Mouse (Mus musculus) liver, adult (tissue): ENCODE results near the gene Nlrc5.
A peak's percentile ranks its signal among the peaks of the same experiment; 100 is the strongest.

Experiments used
- GATA4 ChIP-seq: IDR thresholded peaks from 2 replicates; pipeline ENCODE4 v1.6.1; 2014; ENCODE audit warnings: mild to moderate bottlenecking, low read length; ENCODE audit not compliant: insufficient replicate concordance

Gene Nlrc5

GRCm38 (mm10) chr8:94433981-94434466, at the start of gene Nlrc5:
Gene Nlrc5, plus strand, starts transcription at chr8:94434356.
- TF ChIP-seq GATA4: no peak; the same call in 1 of the 2 replicates

- no peak for TF ChIP-seq GATA4
Measured at GRCm38 (mm10) chr8:94385506-94386213, 48.5 kb upstream of the Nlrc5 start.

- TF ChIP-seq GATA4: peak; percentile 92; the same call in 1 of the 2 replicates
Measured at GRCm38 (mm10) chr8:94386214-94387026, 47.7 kb upstream of the Nlrc5 start, which contains the start of gene Herpud1. Gene Herpud1, plus strand, starts transcription at chr8:94386438.

DNA sequence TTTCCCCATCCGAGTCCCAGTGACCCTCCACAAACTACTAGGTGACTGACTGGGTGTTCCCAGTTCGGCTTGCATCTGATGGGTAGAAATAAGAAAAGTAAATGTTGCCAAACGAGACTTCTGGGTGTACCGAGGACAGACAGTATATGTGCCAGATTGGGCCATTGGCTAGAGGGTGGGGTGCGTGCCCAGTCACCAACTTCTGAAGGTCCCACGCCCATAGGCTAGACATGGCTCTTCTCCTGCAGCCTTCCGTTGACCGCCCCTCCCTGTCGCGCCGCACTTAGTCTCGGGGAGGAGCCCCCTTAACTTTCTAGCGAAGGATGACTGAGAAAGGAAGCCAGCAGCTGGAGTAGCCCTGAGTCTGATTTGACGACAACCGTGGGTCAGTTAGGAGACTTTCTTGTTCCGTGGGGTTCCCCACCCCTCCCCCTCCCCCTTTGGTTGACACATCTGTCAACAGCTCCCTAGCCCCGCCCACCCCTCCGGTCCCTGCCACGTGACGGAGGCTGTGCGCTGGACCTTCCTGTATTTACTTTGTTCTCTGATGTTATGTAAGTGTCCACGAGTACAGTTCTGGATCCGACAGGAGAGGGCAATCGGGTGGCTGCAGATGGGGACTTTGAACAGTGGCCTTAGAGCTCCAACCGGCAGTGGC, 47.0 kb upstream of the Nlrc5 start:
- TF ChIP-seq GATA4: peak; percentile 45; the same call in 1 of the 2 replicates

DNA sequence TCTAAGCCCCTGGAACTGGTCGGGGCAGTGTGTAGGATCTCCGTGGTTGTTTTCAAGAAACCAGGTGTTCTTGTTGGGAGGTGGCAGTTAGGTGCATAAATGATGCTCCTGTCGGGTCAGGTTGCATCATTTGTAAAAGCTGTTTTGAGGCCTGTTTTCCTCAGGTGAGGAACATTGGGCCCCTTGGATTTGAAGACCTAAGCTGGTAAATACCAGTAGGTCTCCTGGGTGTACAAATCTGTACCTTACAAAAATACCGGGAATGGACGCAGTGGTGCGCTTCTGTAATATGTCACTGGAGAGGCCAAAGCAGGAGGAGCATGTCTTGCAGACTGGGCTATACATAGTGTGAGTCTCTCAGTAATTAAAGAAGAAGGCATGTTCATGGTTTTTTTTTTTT, 46.4 kb upstream of the Nlrc5 start:
- no peak for TF ChIP-seq GATA4

GRCm38 (mm10) chr8:94389531-94389930, 44.6 kb upstream of the Nlrc5 start:
- TF ChIP-seq GATA4: no peak

DNA sequence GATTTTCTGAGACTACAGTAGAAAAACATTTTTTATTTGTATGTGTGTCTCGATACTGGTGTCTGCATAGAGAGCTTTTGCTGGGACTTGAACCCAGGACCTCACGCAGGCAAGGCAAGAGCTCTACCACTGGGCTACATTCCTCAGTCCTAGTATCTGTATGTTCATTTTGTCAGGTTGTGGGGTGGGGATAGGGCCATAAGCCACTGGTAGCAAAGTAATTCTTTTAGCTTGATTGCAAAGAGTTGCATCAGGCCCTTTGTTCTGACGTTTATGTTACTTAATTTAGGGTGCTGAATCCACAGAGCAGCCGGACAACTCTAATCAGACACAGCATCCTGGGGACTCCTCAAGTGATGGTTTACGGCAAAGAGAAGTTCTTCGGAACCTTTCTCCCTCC, 43.7 kb upstream of the Nlrc5 start:
- TF ChIP-seq GATA4: no peak

DNA sequence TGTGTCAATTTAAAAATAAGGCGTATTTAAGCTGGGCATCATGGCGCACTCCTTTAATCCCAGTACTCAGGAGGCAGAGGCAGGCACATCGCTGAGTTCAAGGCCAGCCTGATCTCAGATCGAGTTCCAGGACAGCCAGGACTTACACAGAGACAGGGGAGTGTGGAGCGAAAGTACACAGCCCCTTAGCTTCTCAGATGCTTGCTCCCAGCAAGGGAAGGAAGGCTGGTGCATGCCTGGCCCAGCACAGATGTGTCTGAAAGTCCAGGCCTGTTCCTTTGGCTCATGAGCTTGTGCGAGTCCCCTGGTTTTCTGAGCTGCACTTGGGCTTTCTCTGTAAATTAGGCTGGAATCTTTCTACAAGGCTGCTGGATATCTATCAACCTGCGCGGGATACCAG, 43.2 kb upstream of the Nlrc5 start:
- TF ChIP-seq GATA4: no peak

DNA sequence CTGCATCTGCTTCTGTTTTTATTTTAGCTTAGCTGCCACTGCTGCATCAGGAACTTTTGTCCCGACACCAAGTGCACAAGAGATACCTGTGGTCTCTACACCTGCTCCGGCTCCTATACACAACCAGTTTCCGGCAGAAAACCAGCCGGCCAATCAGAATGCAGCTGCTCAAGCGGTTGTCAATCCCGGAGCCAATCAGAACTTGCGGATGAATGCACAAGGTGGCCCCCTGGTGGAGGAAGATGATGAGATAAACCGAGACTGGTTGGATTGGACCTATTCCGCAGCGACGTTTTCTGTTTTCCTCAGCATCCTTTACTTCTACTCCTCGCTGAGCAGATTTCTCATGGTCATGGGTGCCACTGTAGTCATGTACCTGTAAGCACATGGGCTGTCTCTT, 42.0 kb upstream of the Nlrc5 start:
- peak; percentile 69; the same call in 1 of the 2 replicates for TF ChIP-seq GATA4

DNA sequence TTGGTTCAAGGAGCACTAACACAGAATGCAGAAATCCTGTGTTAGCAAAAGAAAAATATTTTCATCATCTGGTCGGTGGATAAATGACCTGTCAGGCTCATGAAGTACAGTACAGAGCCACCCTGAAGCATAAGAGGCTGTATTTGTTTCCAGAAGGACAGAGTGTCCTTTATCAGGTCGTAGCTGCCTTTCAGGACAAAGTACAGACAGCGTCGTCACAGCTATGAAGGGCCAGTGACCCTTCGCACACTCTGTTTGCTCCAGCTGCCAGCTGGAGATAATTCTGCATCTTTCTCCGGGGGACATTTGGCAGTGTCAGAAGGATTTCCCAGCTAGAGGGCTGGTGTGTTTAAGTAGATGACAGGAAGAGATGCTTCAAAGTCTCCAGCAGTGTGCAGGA, 41.5 kb upstream of the Nlrc5 start:
- no peak; the same call in 1 of the 2 replicates for TF ChIP-seq GATA4

DNA sequence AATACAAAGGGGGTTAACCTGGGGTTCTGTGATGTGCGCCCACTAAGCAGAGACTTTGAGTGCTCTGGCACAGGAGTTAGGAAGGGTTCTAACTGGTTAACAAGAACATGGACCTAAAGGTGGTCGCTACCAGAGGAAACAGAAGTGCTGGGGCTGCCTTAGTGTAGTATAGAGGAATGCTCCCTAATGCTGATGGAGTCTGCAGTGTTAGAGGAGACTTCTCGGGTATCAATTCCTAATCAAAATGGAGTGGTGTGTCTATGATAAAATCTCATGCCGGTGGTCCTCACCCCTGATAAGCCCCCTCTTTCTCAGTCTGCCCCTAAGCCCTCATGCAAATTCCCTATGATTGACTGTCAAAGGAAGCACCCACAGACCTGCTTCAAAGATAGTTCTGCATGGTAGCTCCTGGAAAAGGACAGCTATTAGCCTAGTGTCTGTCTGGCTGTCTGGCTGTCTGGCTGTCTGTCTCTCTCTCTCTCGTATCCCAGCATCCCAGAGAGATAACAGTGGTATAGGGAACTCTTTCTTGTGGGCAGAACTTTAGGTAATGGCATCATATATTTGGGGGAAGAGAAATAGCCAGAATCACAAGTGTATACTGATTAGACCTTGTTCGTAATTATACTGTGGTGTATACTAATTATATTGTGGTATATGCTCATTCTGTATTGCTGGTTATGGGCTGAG, 38.2 kb upstream of the Nlrc5 start:
- TF ChIP-seq GATA4: no peak

DNA sequence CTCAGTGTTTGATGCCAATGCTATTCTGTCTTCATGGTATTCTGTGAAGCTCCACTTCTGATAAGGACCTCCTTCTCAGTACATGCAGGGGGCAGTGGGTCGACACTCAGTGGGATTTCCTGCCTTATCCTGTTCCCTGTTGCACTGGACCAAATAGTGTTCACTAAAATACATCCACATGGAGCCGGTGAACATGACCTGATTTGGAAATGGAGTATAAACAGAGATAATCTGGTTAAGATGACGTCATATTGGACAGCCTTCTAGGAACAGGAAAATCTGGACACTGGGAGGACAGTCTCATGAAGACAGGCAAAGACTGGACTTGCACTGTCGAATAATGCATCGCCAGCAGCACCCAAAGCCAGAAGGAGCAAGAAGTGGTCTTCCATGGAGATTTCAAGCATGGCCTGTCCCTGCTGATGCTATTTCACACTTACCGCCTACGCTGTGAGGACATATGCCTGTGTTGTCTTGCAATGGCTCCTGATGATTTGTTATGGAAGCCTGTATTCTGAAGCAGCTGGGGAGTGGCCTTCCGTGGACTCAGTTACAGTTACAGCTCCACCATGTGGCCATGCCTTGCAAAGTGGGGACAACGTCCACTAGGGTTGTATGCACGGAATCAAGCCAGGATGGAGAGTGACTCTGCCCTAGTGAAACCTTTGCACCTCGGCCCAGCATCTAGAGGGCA, 37.0 kb upstream of the Nlrc5 start:
- TF ChIP-seq GATA4: no peak; the same call in 1 of the 2 replicates

GRCm38 (mm10) chr8:94398587-94398986, 35.6 kb upstream of the Nlrc5 start:
- no peak for TF ChIP-seq GATA4

DNA sequence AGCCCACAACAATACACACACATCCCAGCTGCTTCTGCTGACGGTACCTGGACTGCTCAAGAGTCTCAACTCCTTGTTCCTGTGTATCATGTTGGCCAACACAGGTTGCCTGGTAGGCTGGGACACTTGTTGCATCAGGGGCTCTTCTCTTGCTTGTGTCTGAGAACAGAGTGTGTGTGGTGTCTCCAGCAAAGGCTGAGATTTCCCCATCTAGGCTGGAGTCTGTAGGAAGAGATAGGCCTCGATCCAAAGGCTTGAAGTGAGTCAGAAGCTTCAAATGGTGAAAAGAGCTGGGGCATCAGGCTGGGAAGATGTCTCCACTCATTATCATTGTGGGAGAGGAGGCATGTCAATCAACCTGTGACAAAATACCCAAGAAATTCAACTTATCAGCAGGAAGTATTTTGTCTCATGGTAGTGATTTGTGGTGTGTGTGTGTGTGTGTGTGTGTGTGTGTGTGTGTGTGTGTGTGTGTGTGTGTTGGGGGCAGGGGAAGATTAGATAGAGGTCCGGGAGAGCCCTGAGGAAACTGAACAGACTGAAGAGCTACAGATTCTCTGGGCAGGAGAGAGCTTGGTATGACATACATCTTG, 34.7 kb upstream of the Nlrc5 start:
- no peak for TF ChIP-seq GATA4
